41 mouse cellular contexts compared by ENCODE assay signal in genomic region chr9:123999784-124000183, GRCm38 (mm10). TPM values are rescaled to one million over a fixed set of nuclear protein-coding genes. Genes with fewer than 3 reads are reported as not detected.
"Had no signal": no experiment of that assay in that cellular context is flagged by ENCODE, and none has a peak within 500 bp of the region (broad histone marks: within the 10 kb centered on the region; RNA-seq: fewer than 3 reads in every experiment).

No protein-coding gene starts in this region.

- H3K9me3 ChIP-seq: heart, embryonic 10.5 days; heart, embryonic 12.5 days; hindbrain, embryonic 10.5 days; hindbrain, embryonic 12.5 days; limb, embryonic 13.5 days; limb, embryonic 15.5 days; liver, embryonic 12.5 days had no signal

- ATAC-seq: hindbrain, postnatal 0 days; liver, embryonic 12.5 days had no signal

- H3K27me3 ChIP-seq: heart, embryonic 12.5 days; hindbrain, embryonic 12.5 days; limb, embryonic 13.5 days; limb, embryonic 15.5 days; liver, embryonic 12.5 days had no signal

- H3K4me2 ChIP-seq: heart, embryonic 12.5 days; hindbrain, embryonic 12.5 days; hindbrain, embryonic 14.5 days; limb, embryonic 13.5 days; limb, embryonic 15.5 days; liver, embryonic 12.5 days had no signal

- H3K27ac ChIP-seq: gastrocnemius, adult 2 months; heart, embryonic 10.5 days; hindbrain, embryonic 10.5 days; hindbrain, embryonic 12.5 days; hindbrain, embryonic 14.5 days; hindbrain, postnatal 0 days; limb, embryonic 13.5 days; limb, embryonic 15.5 days; liver, embryonic 12.5 days; liver, embryonic 14.5 days had no signal

- H3K9ac ChIP-seq: heart, embryonic 12.5 days; hindbrain, embryonic 12.5 days; hindbrain, embryonic 14.5 days; limb, embryonic 13.5 days; limb, embryonic 15.5 days; liver, embryonic 12.5 days; liver, embryonic 14.5 days had no signal

- H3K36me3 ChIP-seq: heart, embryonic 10.5 days; heart, embryonic 12.5 days; hindbrain, embryonic 10.5 days; hindbrain, embryonic 12.5 days; limb, embryonic 13.5 days; limb, embryonic 15.5 days; liver, embryonic 12.5 days had no signal

- H3K4me3 ChIP-seq: gastrocnemius, adult 2 months; heart, embryonic 10.5 days; heart, embryonic 12.5 days; hindbrain, embryonic 10.5 days; hindbrain, embryonic 12.5 days; limb, embryonic 13.5 days; limb, embryonic 15.5 days; liver, embryonic 12.5 days had no signal

- DNase-seq: gastrocnemius, adult 2 months; gastrocnemius, postnatal 10 days; gastrocnemius, postnatal 25 days; heart, adult 18-20 months; heart, postnatal 10 days; heart, postnatal 4 days; kidney, adult 18-20 months; kidney, adult 8-10 months; kidney, postnatal 10 days; kidney, postnatal 25 days; kidney, postnatal 4 days; layer of hippocampus, adult 9-11 months; layer of hippocampus, postnatal 36 days; left cerebral cortex, postnatal 4 days had no signal

- H3K4me1 ChIP-seq: heart, embryonic 10.5 days; heart, embryonic 12.5 days; hindbrain, embryonic 10.5 days; hindbrain, embryonic 12.5 days; limb, embryonic 13.5 days; limb, embryonic 15.5 days had no signal

RNA-seq across cellular contexts. Expression of gene Ccr1l1, which starts 21.6 kb away (rescaled TPM):
- total RNA-seq: gastrocnemius, adult 2 months; gastrocnemius, postnatal 10 days; gastrocnemius, postnatal 25 days; gastrocnemius, postnatal 4 days; granulocyte monocyte progenitor cell, adult 5-6 weeks; heart, adult 18-20 months; heart, adult 8-10 months; heart, postnatal 10 days; heart, postnatal 25 days; heart, postnatal 4 days; hindbrain, postnatal 0 days; layer of hippocampus, adult 8-10 months; layer of hippocampus, postnatal 14 days; layer of hippocampus, postnatal 36 days; left cerebral cortex, adult 18-20 months; left cerebral cortex, adult 8-10 months; left cerebral cortex, postnatal 10 days; left cerebral cortex, postnatal 25 days; left cerebral cortex, postnatal 4 days had no signal
- polyA plus RNA-seq: frontal cortex, adult 2 months; heart, embryonic 10.5 days; heart, embryonic 12.5 days; heart, embryonic 14.5 days; heart, embryonic 16.5 days; hindbrain, embryonic 10.5 days; hindbrain, embryonic 12.5 days; hindbrain, embryonic 14.5 days; hindbrain, postnatal 0 days; intestine, embryonic 14.5 days; kidney, embryonic 14.5 days; kidney, embryonic 16.5 days; limb, embryonic 11.5 days; limb, embryonic 13.5 days; limb, embryonic 15.5 days; liver, embryonic 12.5 days had no signal

RNA-seq across cellular contexts. Expression of gene Ccr3, which starts 22.0 kb away (rescaled TPM):
- total RNA-seq: gastrocnemius, adult 2 months; gastrocnemius, postnatal 25 days; gastrocnemius, postnatal 4 days; heart, adult 18-20 months; heart, adult 8-10 months; heart, postnatal 25 days; heart, postnatal 4 days; hindbrain, postnatal 0 days; layer of hippocampus, adult 8-10 months; layer of hippocampus, postnatal 14 days; layer of hippocampus, postnatal 36 days; left cerebral cortex, adult 18-20 months; left cerebral cortex, adult 8-10 months; left cerebral cortex, postnatal 25 days; left cerebral cortex, postnatal 4 days had no signal
- polyA plus RNA-seq: hindbrain, embryonic 10.5 days; hindbrain, embryonic 12.5 days; hindbrain, embryonic 14.5 days; hindbrain, postnatal 0 days; intestine, embryonic 14.5 days; kidney, embryonic 14.5 days; kidney, embryonic 16.5 days; limb, embryonic 11.5 days; limb, embryonic 15.5 days had no signal

RNA-seq across cellular contexts. Expression of gene Ccr1, which starts 31.3 kb away (rescaled TPM):
- total RNA-seq: left cerebral cortex, adult 18-20 months had no signal
